Mouse (Mus musculus) stomach, embryonic 16.5 days (tissue): ENCODE data around the gene Exoc3l4. TPM values are rescaled to one million over a fixed set of nuclear protein-coding genes. Genes with fewer than 3 reads are reported as not detected.
A peak's percentile ranks its signal among the peaks of the same experiment; 100 is the strongest.

Experiments used
- ATAC-seq: fragments of 200-750 bp; cut with Nextera tagmentation; 2 replicates; pipeline ENCODE4 v1.8.0; 2017; ENCODE audit warnings: moderate number of reproducible peaks, moderate TSS enrichment; ENCODE audit not compliant: insufficient read depth, low FRiP score
- H3K27ac ChIP-seq: fragments of 300-500 bp; sonication (generic); 2 replicates; pipeline ENCODE4 v1.5.1; 2014; ENCODE audit warnings: low read length
- H3K27me3 ChIP-seq: fragments of 300-500 bp; sonication (generic); 2 replicates; pipeline ENCODE4 v1.6.1; 2014; ENCODE audit warnings: low read length, control low read depth, mixed read lengths; ENCODE audit not compliant: control insufficient read depth, insufficient read depth
- H3K36me3 ChIP-seq: fragments of 300-500 bp; sonication (generic); 2 replicates; pipeline ENCODE4 v1.6.1; 2014; ENCODE audit warnings: low read length; ENCODE audit not compliant: control insufficient read depth, insufficient read depth
- H3K4me1 ChIP-seq: fragments of 300-500 bp; sonication (generic); 2 replicates; pipeline ENCODE4 v1.6.1; 2014; ENCODE audit warnings: low read length, control low read depth, mixed read lengths; ENCODE audit not compliant: control insufficient read depth, insufficient read depth
- H3K4me2 ChIP-seq: fragments of 300-500 bp; sonication (generic); 2 replicates; pipeline ENCODE4 v1.6.1; 2014; ENCODE audit warnings: low read depth, low read length, mixed read lengths
- H3K4me3 ChIP-seq: fragments of 300-500 bp; sonication (generic); replicated peaks from 2 replicates; pipeline ENCODE4 v1.5.1; 2014; ENCODE audit warnings: mild to moderate bottlenecking, low read length
- H3K9ac ChIP-seq: fragments of 300-500 bp; sonication (generic); 2 replicates; pipeline ENCODE4 v1.6.1; 2014; ENCODE audit warnings: low read length
- H3K9me3 ChIP-seq: fragments of 300-500 bp; sonication (generic); replicated peaks from 2 replicates; pipeline ENCODE4 v1.6.1; 2016; ENCODE audit warnings: low read length, control low read depth; ENCODE audit not compliant: control insufficient read depth
- WGBS: fragments of 180-500 bp; shearing (Covaris S2); extraction: QIAGEN DNeasy Blood & Tissue Kit; methylation state at CpG from one replicate; pipeline ENCODE4 v1.1.7; 2014; 5-methylcytosine and 5-hydroxymethylcytosine counted together
- polyA plus RNA-seq: library from polyadenylated mRNA; unstranded; fragments of >200 nt; fragmentation: Nextera tagmentation; extraction: Ambion mirVana; gene quantifications from 2 replicates; pipeline ENCODE4 v1.2.1, GENCODE M21; 2015

Exoc3l4 gene
- polyA plus RNA-seq, 1 experiment from 2014 or later: 9.6 TPM

DNA sequence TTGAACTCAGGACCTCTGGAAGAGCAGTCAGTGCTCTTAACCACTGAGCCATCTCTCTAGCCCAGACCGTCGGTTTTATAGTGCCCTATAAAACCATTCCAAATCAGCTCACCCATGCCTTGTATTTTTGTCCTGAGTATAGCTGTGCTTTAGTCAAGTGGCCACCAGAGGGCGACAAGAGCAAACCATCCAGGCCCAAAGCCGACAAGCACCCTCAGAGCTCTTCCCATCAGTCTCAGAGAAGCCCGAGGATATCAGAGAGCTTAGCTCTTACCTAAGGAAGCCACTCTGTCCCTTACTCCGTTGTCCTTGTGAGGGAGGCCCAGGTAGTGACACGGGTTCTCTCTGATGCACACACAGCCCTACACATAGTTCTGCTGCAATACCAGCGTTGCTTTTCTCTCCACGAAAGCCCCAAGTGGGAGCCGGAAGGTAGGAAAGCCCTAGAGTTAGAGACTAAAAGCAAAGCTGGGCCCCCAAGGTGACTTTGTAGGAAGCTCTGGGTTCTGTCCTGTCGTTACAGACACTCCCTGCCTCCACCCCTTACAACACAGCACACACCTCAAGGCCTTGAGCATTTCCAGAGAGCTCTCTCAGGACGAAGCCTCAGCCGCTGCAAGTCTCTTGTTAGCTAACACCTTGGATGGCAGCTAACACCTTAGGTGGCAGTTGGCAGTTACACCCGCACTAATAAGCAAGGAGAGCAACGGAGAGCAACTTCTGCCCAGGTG, 15.2 kb upstream of the Exoc3l4 start:
- no peaks in the 10 kb centered on the region for H3K9me3 ChIP-seq
- no peaks in the 10 kb centered on the region; the same call in 1 of the 2 replicates for H3K27me3 ChIP-seq
- 19% methylated on average over 15 of the region's 15 CpGs for WGBS
- peak; percentile 50 for ATAC-seq
- no peak overlapping the region for H3K4me2 ChIP-seq
- 0 out of 2 replicates have a peak overlapping the region, but pooled peaks have one; percentile 22 for H3K9ac ChIP-seq
- H3K4me3 ChIP-seq: no peak overlapping the region
- 0 out of 2 replicates have a peak, but pooled peaks cover 2% of the 10 kb centered on the region for H3K4me1 ChIP-seq
- H3K36me3 ChIP-seq: no peaks in the 10 kb centered on the region
- no peak overlapping the region for H3K27ac ChIP-seq

DNA sequence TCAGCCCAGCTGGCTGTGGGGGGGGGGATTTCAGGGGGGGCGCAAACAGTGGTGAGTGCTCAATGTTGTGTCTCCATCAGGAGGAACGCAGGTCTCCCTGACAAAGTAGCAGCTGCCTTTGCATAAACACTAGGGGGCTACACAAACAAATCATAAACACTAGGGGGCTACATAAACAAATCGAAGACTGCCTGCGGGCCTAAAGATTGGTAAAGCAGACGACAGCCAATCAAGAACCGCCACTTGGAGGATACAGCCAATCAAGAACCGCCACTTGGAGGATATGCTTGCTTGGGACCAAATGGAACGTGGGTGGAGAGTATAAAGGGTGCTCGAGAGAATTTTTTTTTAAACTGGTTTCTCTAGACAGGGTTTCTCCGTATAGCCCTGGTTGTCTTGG, 11.9 kb upstream of the Exoc3l4 start:
- H3K36me3 ChIP-seq: no peaks in the 10 kb centered on the region
- H3K4me3 ChIP-seq: no peak overlapping the region
- no peaks in the 10 kb centered on the region for H3K9me3 ChIP-seq
- no peak overlapping the region for H3K9ac ChIP-seq
- 50% methylated on average over 10 of the region's 10 CpGs for WGBS
- peaks cover 12% of the 10 kb centered on the region for H3K27me3 ChIP-seq
- 0 out of 2 replicates have a peak, but pooled peaks cover 7% of the 10 kb centered on the region for H3K4me1 ChIP-seq
- H3K4me2 ChIP-seq: no peak overlapping the region
- no peak overlapping the region for H3K27ac ChIP-seq
- no peak for ATAC-seq

DNA sequence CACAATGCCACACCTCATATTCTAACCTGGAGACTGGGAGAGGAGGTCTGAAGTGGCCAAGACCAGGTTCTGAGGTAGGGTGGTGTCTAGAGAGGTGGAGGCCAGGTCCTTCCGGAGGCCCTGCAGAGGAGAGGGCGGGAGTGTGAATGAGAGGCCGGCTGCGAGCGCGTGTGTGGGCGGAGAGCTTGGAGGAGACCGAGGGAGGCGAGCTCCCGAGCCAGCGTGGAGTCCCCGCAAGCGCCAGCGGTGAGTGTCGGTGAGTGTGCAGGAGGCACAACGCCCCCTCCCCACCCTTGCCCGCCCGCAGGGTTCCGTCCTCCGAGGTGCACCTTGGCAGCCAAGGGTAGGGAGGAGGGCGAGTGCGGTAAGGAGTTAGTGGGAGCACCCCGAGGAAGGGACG, 10.2 kb upstream of the Exoc3l4 start, which contains the start of gene Lbhd2:
Gene Lbhd2, plus strand, starts transcription at position 188 of the 400 bp plus-strand sequence.
- H3K9ac ChIP-seq: peak within 1 kb of the TSS; percentile 55
- peak within 1 kb of the TSS; percentile 46 for H3K4me2 ChIP-seq
- no peaks in the 10 kb centered on the region for H3K9me3 ChIP-seq
- H3K27me3 ChIP-seq: peaks cover 12% of the 10 kb centered on the region
- no peaks in the 10 kb centered on the region for H3K36me3 ChIP-seq
- H3K27ac ChIP-seq: no peak within 1 kb of the TSS
- H3K4me3 ChIP-seq: peak within 1 kb of the TSS; percentile 17; the same call in 1 of the 2 replicates
- ATAC-seq: no peak
- 0 out of 2 replicates have a peak, but pooled peaks cover 7% of the 10 kb centered on the region for H3K4me1 ChIP-seq
- WGBS: 3% methylated on average over 24 of the region's 24 CpGs

DNA sequence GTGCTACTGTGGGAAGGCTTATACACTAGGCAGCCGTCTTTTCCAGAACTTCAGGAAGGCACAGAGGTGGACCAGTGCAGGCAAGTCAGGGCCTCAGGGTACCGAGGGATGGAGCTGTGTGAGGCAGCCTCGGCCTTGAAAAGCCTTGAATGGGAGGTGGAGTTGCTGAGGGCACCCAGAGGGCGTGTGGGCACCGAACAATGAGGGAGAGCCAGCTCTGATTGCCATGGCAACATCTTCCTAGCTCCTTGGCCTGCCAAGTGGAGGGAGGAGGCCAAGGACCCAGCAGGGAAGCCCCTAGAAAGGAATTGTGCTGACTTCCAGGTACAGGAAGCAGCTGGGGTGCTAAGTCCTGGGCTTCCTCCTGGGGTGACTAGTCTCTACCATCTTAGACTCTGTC, 7.2 kb upstream of the Exoc3l4 start:
- no peaks in the 10 kb centered on the region for H3K36me3 ChIP-seq
- no peak for ATAC-seq
- H3K27me3 ChIP-seq: peaks cover 12% of the 10 kb centered on the region
- no peak overlapping the region for H3K4me3 ChIP-seq
- H3K4me2 ChIP-seq: no peak overlapping the region
- no peak overlapping the region for H3K27ac ChIP-seq
- 33% methylated on average over 5 of the region's 5 CpGs for WGBS
- H3K4me1 ChIP-seq: peaks cover 13% of the 10 kb centered on the region
- H3K9ac ChIP-seq: no peak overlapping the region
- no peaks in the 10 kb centered on the region for H3K9me3 ChIP-seq

DNA sequence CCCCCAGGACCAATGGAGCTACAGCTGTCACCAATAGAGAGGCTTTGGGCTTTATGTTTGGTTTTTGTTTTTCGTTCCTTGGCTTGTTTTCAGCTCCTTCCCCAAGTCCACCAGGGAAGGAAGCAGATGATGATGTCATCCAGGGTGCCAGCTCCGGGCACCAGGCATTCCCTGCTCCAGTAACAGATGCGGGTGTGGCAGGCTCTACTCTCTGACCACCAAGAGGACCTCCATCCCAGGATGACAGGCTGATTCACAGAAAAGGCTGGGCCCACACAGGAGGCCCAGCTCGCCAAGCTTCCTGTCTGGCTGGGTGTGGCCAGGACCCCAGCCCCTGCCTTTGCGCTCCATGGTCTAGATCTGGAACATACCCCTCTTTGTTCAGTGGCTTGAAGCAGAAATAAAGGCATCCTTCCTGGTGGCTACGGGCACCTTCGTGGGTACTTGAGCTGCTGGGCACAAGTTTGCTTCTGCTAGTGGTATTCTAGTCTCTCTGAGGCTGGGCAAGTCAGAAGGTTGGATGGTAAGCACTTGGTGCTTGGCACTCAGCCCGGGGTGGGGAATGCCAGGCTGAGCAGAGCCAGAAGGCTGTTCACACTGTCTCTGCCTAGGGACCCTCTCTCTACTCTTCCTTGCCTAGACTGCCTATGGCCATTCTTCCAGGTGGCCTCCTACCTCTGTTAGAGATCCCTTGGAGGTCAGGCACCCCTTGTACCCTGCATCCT, 5.0 kb upstream of the Exoc3l4 start:
- Histone ChIP-seq H3K36me3 (no peaks in the 10 kb centered on the region), H3K4me3 (no peak overlapping the region), H3K4me2 (no peak overlapping the region), H3K9ac (no peak overlapping the region), H3K4me1 (peaks cover 15% of the 10 kb centered on the region), H3K27ac (no peak overlapping the region), H3K9me3 (no peaks in the 10 kb centered on the region), H3K27me3 (peaks cover 10% of the 10 kb centered on the region)
- 71% methylated on average over 8 of the region's 8 CpGs for WGBS
- ATAC-seq: no peak

DNA sequence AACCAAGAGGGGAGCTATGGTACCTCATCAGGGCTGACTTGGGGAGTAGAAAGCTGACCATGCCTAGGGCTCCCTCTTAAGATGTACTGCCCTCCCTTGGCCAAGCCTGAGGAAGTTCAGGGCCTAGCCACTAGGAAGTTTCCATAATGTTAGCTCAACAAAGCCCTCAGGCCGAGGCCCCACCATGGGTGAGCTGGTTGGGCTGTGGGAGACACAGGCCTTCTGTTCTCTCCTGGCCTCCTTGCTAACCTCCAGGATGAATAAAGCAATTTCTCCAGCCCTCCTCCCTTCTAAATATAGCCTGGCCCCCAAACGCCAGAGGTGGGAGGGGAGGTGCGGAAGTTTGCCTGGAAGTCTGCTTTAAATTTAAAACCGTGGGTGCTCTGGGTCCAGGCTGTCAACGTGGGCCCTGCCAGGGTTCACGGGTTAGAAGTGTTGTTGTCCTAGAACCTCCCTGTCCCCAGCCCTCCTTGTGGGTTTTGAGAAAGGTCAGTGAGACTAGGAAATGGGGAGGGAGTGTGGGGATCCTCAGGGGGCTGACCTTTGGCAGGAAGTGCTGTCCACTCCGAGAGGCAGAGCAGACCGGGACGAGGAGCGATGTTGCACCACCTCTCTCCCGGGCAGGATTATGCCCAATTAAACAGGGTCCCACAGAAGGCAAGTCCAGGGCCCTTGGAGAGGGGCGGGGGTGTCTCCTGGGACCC, 4.1 kb upstream of the Exoc3l4 start:
- H3K4me1 ChIP-seq: peaks cover 20% of the 10 kb centered on the region
- WGBS: 23% methylated on average over 12 of the region's 12 CpGs
- peak; percentile 6; the same call in 1 of the 2 replicates for ATAC-seq
- H3K36me3 ChIP-seq: no peaks in the 10 kb centered on the region
- H3K27me3 ChIP-seq: peaks cover under 1% of the 10 kb centered on the region
- H3K4me3 ChIP-seq: peak overlapping the region; percentile 37
- peak overlapping the region; percentile 61 for H3K9ac ChIP-seq
- peak overlapping the region; percentile 56 for H3K4me2 ChIP-seq
- H3K27ac ChIP-seq: peak overlapping the region; percentile 21
- H3K9me3 ChIP-seq: no peaks in the 10 kb centered on the region

DNA sequence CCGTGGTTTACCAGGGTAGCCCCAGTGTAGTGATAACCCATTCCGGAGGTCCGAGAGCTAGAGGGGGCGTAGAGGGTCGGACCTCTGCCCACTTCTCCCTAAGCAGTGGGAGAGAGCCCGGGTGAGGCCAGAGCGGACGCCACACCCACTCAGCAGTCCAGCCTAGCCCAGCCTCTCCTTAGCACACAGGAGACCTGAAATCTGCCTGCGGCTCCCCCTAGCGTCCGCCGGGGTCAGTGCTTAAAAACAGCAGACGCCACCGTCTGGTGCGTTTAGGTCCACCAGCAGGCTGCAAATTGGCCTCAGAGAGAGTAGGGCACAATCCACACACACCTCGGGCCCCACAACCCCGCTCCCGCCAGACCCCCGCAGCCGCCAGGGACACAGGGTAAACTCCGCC, 3.5 kb upstream of the Exoc3l4 start:
- Histone ChIP-seq H3K9me3 (no peaks in the 10 kb centered on the region), H3K9ac (peak overlapping the region; percentile 61), H3K4me3 (peak overlapping the region; percentile 37), H3K36me3 (no peaks in the 10 kb centered on the region), H3K4me2 (peak overlapping the region; percentile 56), H3K4me1 (peaks cover 26% of the 10 kb centered on the region), H3K27me3 (no peaks in the 10 kb centered on the region), H3K27ac (peak overlapping the region; percentile 21)
- peak; percentile 83 for ATAC-seq
- WGBS: 3% methylated on average over 21 of the region's 21 CpGs

DNA sequence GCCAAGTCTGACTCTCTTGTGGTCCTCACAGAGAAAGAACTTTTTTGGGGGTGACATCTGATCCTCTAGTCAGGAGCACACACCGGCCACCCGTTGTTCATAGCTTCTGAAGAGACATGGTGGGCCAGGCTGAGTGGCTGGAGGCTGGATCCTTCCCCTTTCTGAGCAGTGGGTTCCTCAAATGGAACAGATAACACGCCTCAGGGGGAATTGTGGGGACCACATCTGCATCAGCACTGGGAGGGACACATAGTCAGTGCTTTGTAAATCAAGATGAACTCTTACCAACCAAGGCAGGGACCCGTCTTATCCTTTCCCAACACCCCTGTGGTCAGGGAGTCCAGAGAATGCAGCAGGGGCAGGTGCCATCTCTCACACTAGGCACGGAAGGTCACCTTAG, 3.1 kb downstream of the Exoc3l4 start:
- Histone ChIP-seq H3K36me3 (no peaks in the 10 kb centered on the region), H3K4me2 (no peak overlapping the region), H3K9ac (no peak overlapping the region), H3K4me3 (no peak overlapping the region), H3K4me1 (peaks cover 30% of the 10 kb centered on the region), H3K9me3 (no peaks in the 10 kb centered on the region), H3K27ac (no peak overlapping the region), H3K27me3 (peaks cover 27% of the 10 kb centered on the region)
- WGBS: 78% methylated on average over 5 of the region's 5 CpGs
- no peak for ATAC-seq
